Mouse (Mus musculus) heart, postnatal 0 days (tissue): ENCODE data around the gene Arhgap45.

Experiments
- CTCF ChIP-seq: IDR thresholded peaks from 2 replicates; pipeline ENCODE4 v1.5.1; 2016; ENCODE audit warnings: antibody characterized with exemption, control low read depth, low read depth
- EP300 ChIP-seq: IDR thresholded peaks from 2 replicates; pipeline ENCODE4 v1.6.1; 2016; ENCODE audit warnings: antibody characterized with exemption, low read depth

DNA sequence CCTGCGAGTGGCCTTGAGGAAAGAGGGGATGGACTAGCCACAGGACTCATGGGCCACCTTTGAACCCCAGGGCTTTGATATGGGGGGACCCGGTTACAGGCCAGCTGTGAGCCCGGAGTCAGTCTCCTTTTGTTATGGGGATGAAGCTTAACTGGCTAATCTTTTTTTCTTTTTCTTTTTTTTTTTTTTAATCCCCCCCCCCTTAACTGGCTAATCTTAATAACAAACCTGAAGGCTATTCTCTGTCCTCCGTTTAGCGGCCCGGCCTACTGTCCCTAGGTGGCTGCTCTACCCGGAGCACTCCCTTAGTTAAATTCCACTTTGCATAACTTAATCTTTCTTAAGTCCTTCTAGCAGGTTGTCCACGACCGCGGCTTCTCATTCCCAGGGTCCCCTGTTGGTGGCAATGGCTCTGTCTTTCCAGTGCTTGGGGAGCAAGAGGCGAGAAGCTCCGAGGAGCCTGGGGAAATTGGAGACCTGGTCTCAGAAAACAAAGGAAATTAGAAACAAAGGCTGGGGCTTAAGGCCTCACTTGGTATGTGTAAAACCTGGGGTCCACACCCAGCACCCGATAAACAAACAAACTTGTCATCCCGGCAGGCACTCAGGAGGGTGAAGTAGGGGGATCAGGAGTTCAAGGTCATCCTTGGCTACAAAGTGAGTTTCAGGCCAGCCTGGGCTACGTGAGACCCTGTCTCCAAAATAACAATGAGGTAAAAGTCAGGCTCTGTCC, 34.6 kb downstream of the Arhgap45 start:
- no peak for TF ChIP-seq CTCF
- no peak for TF ChIP-seq EP300
